Mouse (Mus musculus) urinary bladder, postnatal 36 days (tissue): ENCODE data around the gene Aph1b.
A peak's percentile ranks its signal among the peaks of the same experiment; 100 is the strongest.

Experiments
- DNase-seq, 2 experiments: peaks; one replicate each; pipeline ENCODE4 v3.0.0; 2022; ENCODE audit warnings: low spot score in 2 of 2, mixed read lengths in 1 of 2

Aph1b gene

DNA sequence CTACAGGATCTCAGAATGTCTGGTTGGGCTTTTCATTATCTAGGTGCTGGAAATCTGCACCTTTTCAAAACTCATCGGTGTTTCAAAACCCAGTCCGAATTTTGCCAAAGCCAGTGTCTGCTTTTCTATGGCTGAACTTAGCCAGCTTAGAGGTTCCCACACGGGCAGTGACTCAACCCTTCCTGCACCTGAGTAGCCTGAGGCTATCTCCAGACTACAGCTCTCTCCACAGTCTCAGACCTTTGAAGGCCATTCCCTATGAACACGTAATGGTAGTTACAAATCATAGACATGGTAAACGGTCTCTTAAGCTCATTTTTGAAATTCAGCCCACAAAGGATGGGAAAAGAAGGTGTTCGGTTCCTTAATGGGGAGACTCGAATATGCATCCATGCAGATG lies 55.8 kb downstream of the Aph1b start:
- no peak for DNase-seq

DNA sequence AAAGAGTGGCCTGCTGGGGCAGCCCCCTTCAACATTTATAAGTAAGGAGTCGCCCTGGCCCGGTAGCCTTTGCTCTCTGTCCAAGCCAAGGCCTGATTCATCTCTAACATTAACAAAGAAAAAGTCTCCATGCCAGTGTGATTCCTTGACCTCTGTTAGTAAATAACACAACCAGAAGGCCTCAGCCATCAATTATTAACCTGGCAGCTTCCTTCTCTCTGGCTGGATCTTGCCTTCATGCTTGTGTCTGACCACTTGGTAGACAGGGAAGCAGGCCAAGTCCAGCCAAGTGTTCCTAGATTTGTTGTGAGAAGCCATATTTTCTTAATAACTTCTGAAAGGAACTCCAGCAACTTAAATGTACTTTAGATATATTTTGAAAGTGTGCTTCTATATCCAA lies 58.7 kb downstream of the Aph1b start:
- DNase-seq = no peak

DNA sequence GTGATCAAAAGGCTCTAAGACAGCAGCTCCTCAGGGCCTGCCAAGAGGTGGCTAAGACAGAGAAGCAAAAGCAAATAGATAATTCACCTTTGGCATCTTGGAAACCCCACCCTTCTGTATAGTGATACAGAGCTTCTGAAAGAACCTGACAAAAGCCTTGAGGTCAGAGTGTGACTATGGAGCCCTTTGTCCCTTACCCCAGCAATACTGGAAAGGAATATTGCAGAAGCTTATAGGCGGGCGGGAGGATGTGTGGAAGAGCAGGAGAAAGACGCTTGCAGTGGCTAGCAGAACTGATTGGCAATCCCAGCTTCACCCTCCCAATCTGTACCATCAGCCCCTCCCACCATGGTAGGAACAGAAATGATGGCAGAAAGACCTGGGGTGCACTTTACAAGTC lies 59.3 kb downstream of the Aph1b start:
- no peak for DNase-seq

DNA sequence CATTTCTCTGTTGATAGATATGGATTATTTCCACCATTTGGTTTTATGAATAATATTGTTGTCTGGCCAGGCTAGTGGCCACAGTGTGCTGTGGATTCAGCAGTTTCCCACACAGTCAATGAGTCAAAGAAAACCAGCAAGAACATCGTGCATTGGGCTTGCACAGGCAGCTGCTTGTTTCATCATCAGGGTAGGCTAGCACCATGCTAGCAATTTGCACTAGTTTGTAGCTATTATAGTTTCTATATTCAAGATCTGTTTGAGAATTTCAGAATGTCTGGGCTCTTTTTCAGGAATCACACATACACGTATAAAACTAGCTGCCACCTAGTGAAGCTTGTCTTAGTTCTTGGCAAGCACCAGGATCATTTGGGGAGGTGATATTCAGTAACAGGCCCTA lies 60.2 kb downstream of the Aph1b start:
- DNase-seq = no peak

DNA sequence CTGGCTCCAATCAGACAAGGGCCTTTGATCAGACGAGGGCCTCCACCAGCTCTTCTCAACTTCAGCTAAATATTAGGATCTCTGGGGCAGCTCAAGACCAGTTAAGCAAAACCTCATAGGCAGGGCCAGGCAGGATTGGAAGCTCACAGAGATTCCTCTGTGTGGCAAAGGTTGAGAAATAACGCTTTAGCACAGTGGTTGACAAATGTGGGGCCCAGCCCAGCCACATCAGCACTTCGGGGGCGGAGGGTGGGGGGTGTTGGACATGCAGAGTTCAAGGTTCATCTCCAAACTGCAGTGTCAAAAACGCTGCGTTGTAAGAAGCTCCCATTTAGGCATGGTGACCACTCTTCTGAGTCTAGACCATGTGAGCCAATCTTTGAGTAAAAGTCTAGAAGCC lies 60.7 kb downstream of the Aph1b start:
- no peak for DNase-seq

DNA sequence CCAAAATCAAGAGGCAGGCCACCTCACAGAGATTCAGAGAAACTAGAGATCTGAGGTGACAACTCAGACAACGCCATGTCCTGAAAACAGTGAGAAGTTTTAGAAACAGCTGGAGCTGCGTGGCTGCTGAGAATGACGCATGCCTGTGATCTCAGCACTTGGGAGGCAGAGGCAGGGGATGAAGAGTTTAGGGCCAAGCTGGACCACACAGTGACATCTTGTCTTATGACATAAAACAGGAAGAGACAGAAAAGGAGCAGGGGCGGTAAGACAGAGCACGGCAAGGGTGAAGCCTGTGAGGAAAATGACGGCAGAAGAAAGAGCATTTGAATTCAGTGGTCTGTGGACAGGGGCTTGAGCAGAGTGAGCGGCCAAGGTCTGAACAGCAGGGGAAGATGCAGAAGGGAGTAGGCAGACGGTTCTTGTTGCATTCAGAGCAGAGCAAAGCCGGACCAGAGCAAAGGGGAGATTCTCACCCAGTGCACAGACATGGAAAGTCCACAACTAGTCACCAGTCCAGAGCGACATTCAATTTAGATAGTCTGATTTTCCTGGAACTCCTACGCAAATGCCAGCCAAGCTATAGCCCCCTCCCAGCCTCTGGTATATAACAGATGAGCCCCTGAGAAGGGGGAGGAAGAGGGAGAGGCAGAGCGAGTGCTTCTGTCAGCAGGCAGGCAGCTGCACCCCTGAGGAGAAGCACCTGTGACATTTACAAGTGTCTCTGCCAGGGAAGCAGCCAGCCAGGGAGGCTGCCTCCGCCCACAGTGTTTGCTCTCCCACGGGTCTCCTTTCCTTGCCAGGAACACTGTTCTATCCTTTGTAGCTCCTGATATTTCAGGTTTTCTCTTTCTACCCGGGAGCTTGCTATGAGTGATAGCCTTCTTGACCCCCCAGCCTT lies 62.2 kb downstream of the Aph1b start:
- peak in 1 of 2 experiments; percentile 26 for DNase-seq

DNA sequence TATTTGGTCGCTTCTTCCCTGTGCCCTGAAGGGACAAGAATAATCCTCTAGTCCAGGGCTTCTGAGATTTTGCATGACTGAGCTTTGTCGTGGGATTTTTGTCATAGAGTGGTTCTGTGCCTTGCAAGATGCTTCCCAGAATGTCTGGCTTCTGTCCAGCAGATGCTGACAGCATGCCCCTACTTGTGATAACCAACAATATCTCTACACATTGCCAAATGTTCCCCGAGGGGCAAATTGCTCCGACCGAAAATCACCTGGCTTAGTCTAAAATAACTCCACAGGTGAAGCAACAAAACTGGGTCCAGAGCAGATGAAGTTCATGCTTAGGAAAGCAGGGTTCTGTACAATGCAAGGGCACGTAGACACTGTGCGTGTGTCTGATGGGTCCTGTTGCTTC lies 64.0 kb downstream of the Aph1b start:
- no peak for DNase-seq

DNA sequence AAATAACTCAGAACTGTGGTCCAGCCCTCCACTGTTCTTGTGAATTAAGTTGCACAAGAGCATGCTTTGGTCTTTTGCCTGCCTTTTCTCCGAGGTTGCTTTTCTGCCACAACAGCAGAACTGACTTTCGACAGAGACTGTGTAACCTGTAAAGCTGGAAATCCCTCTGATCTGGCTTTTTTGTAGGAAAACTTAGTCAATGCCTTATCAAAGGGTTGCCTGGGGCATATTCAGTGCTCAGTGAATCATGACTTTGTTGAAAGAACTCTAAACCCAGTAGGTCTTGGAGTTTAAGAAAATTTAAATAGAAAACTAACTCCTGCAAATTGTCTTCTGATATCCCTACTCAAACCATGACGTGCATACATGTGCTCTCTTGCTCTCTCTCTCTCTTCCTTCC lies 64.7 kb downstream of the Aph1b start:
- no peak for DNase-seq

DNA sequence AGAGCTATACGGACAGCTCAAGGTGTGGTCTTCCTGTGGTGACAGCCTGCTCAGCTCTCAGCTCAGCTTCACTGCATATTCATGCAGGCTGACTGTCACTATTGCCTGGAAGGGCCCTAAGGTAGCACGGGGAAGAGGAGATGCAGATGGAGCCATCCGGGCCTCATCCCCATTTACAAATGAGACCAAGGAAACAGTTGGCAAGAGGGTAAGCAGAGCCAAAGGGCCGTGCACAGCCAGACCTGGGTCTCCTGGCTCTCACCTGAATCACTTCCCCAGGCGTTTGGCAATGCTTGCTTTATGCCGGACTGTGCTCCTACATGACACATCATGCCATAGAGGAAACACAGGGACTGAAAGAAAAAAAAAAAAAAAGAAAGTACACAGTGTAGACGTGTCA lies 68.0 kb downstream of the Aph1b start:
- peak in 1 of 2 experiments; percentile 23 for DNase-seq

DNA sequence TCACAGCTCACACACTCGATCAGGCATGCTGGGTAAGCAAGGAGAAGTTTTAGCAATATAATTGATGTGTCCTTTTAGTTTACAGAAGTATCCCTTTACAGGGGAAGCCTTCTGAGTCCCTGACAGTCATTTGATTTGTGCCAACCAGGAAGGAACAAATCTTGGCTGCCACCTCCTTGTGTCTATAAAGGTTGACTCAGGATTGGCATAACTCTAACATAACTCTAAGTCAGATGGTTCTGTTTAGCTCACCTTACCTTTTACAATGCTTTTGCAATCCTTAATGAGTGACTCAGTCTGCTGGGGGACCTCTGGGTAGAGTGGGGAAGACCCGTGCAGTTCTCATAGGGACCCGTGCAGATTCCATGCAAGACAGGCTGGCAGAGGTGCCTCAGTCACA lies 69.7 kb downstream of the Aph1b start:
- DNase-seq = no peak
